Mouse (Mus musculus) heart, adult 2 months (tissue): ENCODE data around the gene Prmt7.

Experiments used
- CTCF ChIP-seq: fragments of 200-600 bp; IDR thresholded peaks from 2 replicates; pipeline ENCODE4 v1.8.1; 2022; ENCODE audit warnings: antibody characterized with exemption, mild to moderate bottlenecking, moderate library complexity
- POLR2A ChIP-seq: fragments of 200-500 bp; IDR thresholded peaks from 2 replicates; pipeline ENCODE4 v1.6.1; 2011; ENCODE audit warnings: mild to moderate bottlenecking, low read depth, low read length, control low read depth; ENCODE audit not compliant: insufficient read depth

DNA sequence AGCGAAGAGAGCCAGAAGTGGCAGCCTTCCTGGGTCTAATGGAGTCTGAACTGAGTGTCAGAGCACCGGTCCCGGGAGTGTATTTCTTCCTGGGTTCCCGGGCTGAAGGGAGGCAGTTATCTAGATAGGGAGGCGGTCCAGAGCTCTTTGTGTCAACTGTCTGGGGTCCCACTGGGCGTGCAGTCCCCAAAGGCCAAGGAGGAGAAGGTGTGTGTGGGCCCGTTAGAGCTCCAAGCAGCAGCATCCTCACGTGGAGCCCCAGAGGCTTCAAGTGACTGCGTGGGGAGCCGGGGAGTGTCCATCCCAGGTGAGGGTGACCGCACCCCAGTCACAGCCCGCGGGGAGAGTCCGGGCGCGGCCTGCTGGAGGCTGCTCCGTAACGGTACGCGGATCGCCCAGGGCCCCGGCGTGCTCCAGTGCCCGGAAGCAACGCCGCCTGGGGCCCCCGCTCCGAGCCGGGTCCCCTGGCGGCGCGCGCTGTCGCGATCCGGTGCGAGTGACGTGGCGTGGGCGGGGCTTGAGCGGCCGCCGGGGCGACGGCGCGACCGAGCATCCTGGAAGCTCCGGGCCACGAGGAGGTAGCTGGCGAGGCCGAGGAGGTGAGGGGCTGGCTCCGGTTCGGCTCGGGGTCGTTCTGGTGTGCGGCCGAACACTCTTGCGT lies 42.2 kb upstream of the Prmt7 start, which contains the start of gene Slc7a6:
- TF ChIP-seq POLR2A (no peak; the same call in 1 of the 2 replicates), CTCF (peak; percentile 48)
